Mouse (Mus musculus): ENCODE data around the gene Tmem262.

DNA sequence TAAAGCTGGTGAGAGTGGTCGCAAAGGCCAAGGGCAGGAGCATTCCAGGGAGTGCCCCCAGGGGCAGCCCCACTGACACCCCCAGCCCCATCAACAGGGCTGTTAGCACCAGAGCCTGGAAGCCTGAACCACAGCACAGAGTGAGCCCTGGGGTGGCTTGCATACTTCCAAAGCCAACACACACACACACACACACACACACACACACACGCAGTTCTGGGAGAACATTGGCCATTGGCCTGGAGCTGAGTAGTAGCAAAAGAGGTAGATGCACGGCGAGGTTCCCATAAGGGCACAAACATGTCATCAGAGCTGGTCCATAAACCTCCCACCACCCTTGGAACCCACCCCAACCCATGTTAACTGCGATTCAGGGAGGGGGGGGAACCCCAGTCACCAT is 13.3 kb upstream of the Tmem262 start:
- TF ChIP-seq EP300 (IDR thresholded peaks at IDR 0.05; ENCODE audit: low read depth in 1 of 2, low read length in 2 of 2) (no peak), NELFE (IDR thresholded peaks at IDR 0.05; ENCODE audit: low read depth, low read length) (no peak), CTCF (IDR thresholded peaks at IDR 0.05 in 2 of 3, conservative IDR thresholded peaks at IDR 0.05 in 1 of 3; ENCODE audit: control insufficient read depth in 1 of 3, insufficient read depth in 1 of 3, low read depth in 2 of 3, low read length in 3 of 3, poor library complexity in 1 of 3, severe bottlenecking in 1 of 3) (no peak), POLR2A (IDR thresholded peaks at IDR 0.05; ENCODE audit: control insufficient read depth in 1 of 2, insufficient read depth in 1 of 2, low read depth in 1 of 2, low read length in 2 of 2, poor library complexity in 1 of 2) (no peak)

Data from MEL (cell line).